Mouse (Mus musculus) WW6 (cell line): ENCODE results near the gene Pfkp.

Source experiments
- DNase-seq: peaks from one replicate; pipeline ENCODE4 v3.0.0-alpha.2; 2013; ENCODE audit warnings: low read depth, low spot score

The Pfkp gene

DNA sequence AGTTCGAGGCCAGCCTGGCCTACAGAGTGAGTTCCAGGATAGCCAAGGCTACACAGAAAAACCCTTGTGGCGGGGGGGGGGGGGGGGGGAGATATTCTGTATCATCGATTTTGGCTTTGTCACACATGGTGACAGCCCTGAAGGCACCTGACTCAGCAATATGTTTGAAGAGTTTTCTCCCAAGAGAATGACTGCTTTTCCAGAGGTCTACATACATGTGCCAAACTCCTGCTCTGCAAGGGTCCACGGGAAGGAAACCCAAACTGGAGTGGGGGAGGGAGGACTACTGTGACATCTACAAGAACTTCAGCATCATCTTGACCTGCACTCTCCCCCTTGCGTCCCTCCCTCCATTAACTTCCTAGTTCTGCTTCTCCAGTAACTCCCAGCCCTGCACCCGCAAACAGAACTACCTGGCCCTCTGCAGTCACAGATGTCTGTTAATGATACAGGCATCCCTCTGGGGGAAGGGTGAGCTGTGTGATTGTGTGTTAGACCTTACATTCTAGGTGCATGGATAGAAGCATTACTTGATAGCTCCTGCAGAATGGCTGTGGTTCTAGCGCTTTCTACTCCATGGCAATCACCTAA is 10.9 kb downstream of the Pfkp start:
- no peak for DNase-seq

DNA sequence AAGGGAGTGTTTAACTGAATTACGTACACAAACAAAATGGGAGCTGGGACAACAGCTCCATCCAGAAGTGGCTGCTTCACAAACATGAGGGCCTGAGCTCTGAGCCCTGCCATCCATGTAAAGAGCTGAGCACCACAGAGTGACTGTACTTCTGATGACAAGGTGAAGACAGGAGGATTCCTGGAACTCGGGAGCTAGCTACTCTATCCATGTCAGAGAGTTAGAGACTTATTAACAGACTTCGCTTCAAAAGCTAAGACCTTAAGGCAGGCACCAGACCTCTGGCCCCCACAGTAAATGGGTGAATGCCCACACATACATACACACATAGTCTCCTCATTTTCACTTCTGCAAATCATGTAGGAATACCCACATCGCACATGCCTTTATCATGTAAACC is 11.6 kb downstream of the Pfkp start:
- DNase-seq = no peak

DNA sequence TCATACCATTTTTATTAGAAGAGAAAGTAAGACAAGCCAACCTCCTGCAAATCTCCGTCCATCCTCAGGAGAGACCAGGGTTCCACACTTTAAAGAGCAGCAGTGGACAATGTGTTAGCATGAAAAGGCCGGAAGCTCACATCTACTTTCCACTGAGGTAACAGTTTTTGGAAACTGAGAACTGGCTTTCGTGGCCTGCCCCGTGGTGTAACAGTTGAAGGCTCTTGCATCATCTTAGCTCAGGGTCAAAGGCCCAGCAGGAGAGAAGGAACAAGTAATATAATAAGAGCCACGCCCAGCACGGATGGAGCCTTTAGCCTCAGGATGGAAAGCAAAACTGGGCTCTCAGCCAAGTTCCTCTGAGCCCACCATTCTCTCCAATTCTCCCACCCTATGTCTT is 12.1 kb downstream of the Pfkp start:
- DNase-seq = no peak

DNA sequence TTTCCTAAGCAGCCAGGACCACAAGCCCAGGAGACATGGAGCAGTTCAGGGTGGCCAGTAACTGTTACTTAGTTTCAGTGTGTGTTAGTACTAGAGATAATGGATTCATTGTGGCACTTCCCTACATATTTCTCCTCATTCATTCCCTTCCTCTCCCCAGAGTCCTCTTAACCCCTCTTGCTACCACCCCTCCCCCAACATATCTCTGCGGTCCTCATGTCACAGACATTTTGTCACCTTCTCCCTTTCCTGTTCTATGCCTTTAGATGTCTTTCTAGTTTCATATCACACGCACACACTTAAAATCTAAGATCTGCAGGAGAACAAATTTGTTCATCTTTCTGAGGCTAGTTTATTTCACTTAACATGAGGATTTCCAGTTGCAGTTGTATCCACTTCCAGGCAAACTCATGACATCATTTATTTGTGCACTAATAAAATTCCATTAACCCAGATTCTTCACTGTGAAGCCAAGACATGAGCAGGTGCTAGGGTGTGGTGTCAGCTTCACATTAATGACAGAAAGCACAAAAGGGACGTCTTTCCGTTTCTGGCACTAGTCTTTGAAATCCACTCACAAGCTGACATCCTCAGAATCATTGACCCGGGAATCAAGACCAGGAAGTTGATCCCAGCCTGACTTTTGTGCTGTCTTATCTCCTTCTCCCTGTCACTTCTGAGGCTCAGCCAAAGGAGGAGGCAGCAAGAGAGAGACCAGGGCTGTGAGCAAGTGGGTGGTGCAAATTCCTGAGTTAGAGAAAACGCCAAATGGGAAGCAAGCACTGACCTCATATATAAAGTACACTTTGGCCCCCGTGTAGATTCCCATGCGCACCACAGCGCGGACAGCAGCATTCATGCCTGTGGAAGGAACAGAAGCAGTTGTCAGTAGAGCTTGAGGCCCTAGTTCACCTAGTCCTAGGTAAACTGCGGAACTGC is 13.2 kb downstream of the Pfkp start:
- DNase-seq = no peak

DNA sequence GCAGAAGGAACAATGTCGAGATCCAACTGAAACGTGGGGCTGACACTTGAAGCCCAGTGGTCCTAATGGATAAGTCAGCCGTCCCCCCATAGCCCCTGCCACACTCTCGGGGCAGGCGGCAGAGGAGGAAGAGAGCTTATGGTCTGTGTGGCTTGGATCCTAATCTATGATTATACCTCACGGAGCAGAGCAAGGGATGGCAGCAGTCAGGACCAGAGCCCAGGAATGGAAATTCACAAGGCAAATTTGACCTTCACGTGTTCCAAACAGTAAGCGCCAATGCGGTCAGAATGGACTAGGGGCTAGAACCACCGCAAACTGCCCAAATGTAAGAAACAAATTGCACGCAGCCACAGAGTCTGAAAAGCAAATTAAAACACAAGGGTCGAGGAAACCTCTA is 14.5 kb downstream of the Pfkp start:
- no peak for DNase-seq

DNA sequence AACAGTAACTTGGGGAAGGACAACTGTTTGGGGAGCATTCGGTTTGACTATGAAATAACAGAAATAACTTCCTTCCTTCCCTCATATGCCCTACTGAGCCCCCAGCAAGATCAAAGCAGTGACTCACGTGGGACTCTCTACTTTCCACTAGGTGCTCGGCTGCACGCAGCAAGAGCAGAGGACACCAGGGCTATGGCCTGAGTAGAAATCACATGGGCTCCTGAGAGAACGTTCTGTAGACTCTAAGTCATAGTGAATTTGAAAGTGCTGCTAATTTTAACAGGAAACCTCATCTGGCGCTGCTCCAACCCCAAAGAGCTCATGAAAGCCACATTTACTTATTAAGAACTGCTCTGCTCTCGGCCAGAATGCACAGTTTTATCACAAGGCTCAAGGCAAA is 15.1 kb downstream of the Pfkp start:
- no peak for DNase-seq

DNA sequence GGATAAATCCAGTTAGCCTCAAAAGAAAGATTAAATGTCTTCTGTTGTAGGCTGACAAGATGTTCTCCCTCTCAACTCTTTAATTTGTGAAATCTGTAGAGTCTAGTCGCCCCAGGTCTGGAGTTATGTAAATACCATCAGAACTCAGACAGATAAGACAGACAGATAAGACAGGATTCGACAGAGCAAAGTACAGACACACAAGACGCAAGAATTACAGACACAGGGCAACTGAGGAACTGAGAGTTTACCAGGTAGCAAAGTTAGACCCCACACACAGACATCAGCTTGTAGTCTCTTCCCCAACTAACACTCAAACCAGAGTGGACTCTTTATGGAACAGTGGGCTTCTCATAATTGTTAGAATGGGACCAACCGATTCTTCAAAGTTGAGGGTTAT is 15.6 kb downstream of the Pfkp start:
- no peak for DNase-seq

DNA sequence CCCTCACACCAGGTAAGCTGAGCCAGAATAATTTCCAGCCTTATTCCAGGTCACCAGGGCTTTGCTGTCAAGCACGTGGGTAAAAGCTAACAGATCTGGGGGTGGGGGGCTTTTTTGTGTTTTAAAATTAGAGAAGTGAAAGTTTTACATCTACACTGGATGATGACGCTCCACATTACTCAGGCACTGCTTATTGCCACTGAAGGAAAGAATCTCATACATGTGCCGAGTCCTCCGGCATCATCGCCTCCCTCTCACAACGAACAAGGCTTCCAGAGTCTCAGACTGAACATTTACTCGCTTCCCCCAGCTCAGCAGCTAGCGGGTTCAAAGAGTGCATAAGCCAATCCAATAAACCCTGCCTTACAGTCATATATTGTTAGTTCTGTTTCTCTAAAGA is 16.1 kb downstream of the Pfkp start:
- DNase-seq = no peak

DNA sequence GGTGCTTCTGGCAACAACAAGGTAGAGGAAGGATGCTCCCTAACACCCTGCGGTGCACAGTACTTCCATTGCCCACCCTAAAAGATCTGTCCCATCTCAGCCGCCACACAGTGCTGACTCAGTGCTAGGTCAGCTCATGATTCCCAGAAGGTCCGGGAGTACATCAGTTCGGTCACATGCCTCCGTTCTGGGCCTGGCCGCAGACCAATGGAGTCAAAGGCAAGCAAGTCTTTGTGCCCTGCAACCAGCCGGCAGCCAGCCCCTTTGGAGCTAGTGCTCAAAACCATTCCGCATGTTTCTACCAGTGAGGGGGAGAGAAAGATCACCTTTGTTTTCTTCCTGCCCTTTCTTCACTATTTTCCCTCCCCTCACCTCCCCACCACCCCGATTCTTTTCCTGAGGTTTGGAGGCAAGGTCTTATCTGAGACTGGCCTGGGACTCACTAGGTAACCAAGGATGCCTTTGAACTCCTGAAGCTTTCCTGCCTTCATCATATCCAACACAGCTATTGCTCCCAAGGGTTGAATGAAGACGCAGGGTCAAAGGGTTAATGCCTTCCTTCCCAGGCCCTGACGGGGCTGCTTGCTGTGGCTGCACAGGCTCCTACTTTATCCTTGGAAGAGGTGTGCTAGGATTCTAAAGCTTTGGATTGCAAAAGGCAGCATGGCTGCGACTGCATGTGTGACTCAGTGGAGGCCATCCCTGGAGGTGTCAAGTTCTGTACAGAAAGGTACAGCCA is 16.6 kb downstream of the Pfkp start:
- no peak for DNase-seq

DNA sequence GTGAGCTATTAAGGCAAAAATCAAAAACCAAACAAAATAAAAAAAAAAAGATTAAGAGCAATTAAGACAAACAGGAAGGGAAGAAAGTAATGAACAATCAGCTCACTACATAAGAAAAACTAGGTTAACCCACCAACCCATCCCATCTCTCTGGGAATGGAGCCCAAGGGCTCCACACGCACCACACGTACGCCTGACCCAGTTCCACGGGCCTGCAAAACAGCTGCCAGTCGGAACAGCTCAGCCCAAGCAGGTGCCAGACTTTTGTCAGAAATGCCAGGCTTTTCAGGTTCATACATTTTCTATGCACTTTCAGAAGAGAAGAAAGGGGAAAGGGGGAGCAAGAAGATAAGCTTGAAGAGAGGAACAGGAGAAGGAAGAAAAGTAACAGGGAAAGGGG is 17.9 kb downstream of the Pfkp start:
- no peak for DNase-seq

DNA sequence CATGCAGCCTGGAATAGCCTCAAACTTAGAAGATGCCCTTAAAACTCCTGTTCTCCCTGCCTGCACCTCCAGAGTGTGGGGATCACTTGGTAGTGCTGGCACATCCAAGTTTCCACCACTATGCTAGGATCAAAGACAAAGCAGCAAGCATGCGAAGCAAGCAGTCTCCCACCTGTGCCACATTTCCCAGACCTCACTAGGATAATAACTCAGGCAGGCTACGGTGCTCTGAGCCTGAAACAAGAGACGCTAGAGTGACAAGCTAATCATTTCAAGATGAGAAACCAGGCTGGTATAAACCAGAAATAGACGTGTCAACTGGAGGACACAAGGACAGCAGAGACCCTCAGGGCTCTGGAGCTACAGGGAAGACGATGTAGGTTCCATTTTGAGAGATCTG is 18.6 kb downstream of the Pfkp start:
- DNase-seq = no peak

DNA sequence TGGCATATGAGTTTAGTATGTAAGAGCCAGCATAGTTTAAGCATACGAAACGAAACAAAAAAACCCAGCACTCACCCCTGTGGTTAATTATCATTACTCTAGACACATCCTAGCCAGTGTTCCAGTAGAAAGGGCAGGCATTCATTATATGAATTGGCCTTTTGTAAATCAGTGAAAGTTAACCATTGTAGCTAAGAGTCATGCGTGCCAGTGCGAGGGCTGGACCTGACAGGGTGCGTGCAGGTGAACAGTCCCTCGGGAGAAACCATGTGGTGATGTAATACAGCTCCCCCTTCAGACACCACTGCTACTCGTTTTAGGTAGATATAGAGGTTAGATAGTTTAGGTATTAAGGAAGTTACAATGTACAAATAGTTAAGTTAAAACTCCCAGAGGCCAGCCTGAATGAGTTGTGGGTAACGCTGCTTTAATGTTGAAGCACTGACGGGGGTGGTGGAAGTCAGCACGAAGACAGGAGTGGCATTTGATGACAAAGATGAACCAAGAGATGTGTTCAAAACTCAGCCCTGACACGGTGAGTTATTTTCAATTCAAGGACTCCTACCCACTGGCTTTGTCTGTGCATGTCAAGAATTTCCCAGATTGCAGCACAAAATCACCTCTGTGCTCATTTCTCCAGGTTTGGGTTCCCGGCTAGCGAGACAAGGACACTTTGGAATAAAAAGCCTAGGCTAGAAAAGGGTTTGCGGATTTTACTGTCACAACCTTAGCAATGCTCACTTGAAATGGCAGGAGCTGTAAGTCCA is 19.4 kb downstream of the Pfkp start:
- no peak for DNase-seq

DNA sequence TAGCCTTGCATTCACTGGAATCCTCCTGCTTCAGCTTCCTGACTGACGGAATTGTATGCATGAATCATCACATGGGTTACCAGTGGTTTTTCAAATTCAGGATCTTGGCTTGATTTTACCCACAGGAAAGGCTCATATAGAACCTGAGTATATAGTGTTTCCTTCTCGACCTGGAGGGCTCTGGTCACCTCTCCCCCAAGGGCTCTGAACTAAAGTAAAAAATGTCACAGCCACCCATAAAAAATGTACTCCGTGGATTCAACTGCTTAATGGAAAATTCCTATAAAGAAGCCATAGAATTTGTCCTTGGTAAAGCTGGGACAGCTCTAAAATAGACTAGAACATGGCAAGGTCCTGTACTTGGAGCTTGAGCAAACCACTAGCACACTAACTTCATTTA is 20.3 kb downstream of the Pfkp start:
- no peak for DNase-seq

DNA sequence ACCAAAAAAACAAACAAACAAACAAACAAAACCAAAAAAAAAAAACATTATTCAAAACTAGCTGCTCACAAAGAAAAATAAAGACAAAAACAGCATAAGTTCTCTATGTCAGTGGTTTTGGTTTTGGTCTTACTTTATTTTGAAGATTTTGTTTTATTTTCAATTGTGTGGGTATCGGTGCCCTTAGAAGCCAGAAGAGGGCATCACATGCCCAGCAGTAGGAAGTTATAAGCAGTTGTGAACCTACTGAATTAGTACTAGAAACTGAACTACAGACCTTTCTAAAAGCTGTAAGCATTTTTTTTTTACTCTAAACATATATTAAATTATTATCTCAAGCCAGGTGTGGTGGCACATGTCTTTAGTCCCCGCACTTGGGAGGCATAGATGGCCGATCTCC is 21.2 kb downstream of the Pfkp start:
- DNase-seq = no peak

DNA sequence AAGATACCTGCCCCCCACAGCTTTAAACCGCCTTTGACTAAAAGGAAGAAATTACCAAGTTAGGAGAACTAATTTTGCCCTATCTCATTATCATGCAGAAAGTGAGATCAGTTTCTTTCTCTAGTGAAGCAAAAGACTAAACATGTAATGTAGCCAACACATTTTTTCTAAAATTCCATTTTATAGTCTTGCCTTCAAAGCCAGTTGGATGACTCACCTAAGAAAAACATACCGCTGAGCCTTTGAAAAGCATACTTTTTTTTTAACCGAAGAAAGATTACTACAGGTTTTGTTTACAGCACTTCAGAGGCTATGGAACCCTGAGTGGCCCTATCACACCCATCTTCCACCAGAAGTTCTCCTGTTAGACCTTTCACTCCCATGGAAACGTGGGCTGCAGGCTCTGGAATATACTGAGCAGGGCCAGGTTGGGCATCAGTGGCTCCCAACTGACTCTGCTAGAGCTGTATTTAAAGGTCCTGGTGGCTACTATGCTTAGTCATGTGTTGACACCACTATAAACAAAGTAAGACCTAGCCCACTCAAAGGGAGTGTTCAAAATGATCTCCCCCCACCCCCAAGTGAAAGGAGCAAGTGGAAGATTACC is 22.0 kb downstream of the Pfkp start:
- DNase-seq = no peak

DNA sequence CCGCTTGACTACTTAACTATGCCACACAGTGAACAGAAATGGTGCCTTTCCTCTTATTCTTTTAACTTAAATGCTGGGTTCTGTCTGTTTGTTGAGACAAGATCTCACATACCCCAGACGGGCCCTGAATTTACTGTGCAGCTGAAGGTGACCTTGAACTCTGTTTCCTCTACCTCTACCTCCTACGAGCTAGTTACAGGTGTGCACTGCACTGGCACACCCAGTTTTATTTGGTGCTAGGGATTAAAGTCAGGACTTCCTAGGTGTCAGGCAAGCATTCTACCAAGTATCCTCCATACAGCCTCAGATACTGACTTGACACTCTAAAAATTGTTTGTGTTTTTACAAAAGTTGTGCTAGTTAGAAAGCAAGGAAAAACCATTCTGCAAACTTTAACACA is 22.6 kb downstream of the Pfkp start:
- no peak for DNase-seq

DNA sequence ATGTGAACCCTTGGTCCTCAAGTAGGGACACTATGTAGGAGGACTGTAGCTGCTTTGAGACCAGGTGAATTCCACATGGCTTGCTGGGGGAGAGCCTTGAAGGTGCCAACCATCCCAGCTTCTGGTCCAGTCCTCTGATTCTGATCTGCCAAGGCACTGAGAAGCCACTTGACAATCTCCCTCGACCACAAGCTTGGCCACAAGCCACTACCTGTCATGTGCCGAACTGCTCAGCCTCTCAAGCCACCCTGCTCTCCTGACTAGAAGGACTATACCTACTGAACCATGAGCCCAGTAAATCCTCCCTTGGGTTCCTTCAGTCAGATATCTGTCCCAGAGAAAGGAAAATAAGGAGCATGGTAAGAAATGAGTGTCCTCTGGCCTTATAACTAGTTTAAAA is 24.0 kb downstream of the Pfkp start:
- DNase-seq = no peak

DNA sequence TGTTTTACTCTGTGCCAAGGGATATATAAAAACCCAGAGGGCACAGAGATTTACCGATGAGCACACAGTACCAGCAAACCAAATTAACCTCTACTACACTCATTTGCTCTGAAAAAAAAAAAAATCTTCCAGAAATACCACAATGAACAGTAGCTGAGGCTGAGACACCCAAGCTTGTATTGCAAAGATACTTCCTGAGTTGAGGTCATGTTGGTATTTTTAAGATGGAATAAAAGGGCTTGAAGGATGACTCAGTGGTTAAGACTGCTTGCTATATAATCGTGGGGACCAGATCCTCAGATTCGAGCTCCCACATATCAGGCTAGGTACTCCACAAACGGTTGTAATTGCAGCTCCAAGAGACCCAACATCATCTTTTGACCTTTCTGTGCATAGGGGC is 24.5 kb downstream of the Pfkp start:
- DNase-seq = no peak

DNA sequence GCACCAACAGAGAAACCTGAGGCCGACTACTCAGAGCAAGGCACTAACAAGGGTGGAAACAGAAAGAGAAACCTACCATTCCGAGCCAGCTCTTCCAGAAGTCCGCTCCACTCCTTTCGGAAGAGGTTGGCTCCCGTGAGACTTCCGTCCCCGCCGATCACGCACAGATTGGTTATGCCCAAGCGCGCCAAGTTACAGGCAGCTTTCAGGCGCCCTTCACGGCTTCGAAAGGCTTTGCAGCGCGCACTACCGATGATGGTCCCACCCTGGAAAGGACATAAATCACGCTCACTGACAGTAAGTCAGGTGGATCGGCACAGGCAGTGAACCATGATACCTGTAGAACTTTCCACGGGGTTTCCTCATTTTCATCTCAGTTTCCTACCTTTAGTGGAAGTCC is 26.7 kb downstream of the Pfkp start:
- no peak for DNase-seq

DNA sequence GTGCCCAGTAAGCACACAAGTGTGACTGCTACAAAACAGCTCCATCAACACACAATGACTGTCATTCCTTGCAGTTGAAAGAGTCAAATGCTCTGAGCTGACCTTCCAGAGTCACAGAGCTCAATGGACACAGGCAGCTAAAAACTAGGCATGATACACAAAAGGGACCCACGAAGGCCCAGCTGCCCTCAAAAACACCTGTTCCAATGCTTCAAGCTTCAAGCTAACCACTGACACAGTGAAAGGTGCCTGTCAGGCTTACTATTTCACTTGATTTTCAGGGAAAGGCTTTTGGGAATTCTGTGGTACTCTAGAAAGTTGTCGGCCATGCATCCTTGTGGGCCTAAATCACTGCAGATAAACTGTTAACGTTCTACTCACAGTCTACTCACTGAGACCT is 28.3 kb downstream of the Pfkp start:
- no peak for DNase-seq

DNA sequence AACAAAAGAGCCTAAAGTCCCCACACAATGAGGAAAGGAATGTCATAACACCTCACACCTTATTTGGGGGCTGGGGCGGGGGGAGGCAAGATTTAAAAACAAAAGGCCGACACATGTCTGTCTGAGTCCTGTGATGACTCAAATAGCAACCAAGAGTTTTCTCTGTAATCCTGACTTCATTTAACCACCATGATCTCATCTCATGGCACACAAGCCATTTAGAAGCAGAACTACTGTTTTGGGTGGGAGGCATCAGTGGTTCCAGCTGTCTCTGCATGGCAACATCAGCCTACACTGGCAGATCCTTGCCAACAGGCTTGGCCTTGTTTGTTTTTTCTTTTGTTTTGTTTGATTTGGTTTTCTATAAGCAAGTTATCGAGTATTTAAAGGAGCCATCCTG is 29.9 kb downstream of the Pfkp start:
- DNase-seq = no peak
